Mouse (Mus musculus) neural tube, embryonic 11.5 days (tissue): ENCODE results near the gene Rarg. TPM values are rescaled to one million over a fixed set of nuclear protein-coding genes. Genes with fewer than 3 reads are reported as not detected.

Source experiments
- ATAC-seq: fragments of 200-750 bp; cut with Nextera tagmentation; 2 replicates; pipeline ENCODE4 v1.8.0; 2017; ENCODE audit warnings: moderate number of reproducible peaks, mild to moderate bottlenecking, moderate TSS enrichment, moderate library complexity; ENCODE audit not compliant: insufficient read depth, low FRiP score, low TSS enrichment
- DNase-seq: peaks from one replicate; pipeline ENCODE4 v3.0.0-alpha.2; 2015; ENCODE audit warnings: low spot score
- H3K27ac ChIP-seq: fragments of 300-500 bp; sonication (generic); 2 replicates; pipeline ENCODE4 v1.5.1; 2014; ENCODE audit warnings: low read depth, mild to moderate bottlenecking, low read length
- H3K27me3 ChIP-seq: fragments of 300-500 bp; sonication (generic); 2 replicates; pipeline ENCODE4 v1.6.1; 2014; ENCODE audit warnings: mild to moderate bottlenecking, low read length, mixed read lengths; ENCODE audit not compliant: control insufficient read depth, insufficient read depth
- H3K36me3 ChIP-seq: fragments of 300-500 bp; sonication (generic); 2 replicates; pipeline ENCODE4 v1.6.1; 2014; ENCODE audit warnings: mild to moderate bottlenecking, low read length, moderate library complexity, mixed read lengths; ENCODE audit not compliant: control insufficient read depth, insufficient read depth
- H3K4me1 ChIP-seq: fragments of 300-500 bp; sonication (generic); 2 replicates; pipeline ENCODE4 v1.6.1; 2014; ENCODE audit warnings: low read length, mixed read lengths; ENCODE audit not compliant: control insufficient read depth, insufficient read depth
- H3K4me2 ChIP-seq: fragments of 300-500 bp; sonication (generic); 2 replicates; pipeline ENCODE4 v1.6.1; 2014; ENCODE audit warnings: low read depth, mild to moderate bottlenecking, moderate library complexity
- H3K4me3 ChIP-seq: fragments of 300-500 bp; sonication (generic); 2 replicates; pipeline ENCODE4 v1.5.1; 2014; ENCODE audit warnings: low read depth, low read length
- H3K9ac ChIP-seq: fragments of 300-500 bp; sonication (generic); 2 replicates; pipeline ENCODE4 v1.6.1; 2014; ENCODE audit warnings: mild to moderate bottlenecking, low read length
- H3K9me3 ChIP-seq: fragments of 300-500 bp; sonication (generic); 2 replicates; pipeline ENCODE4 v1.6.1; 2016; ENCODE audit warnings: low read length; ENCODE audit not compliant: control insufficient read depth
- WGBS: fragments of 180-500 bp; shearing (Covaris S2); extraction: QIAGEN DNeasy Blood & Tissue Kit; methylation state at CpG from one replicate; pipeline ENCODE4 v1.1.7; 2014; 5-methylcytosine and 5-hydroxymethylcytosine counted together
- polyA plus RNA-seq: library from polyadenylated mRNA; unstranded; fragments of >200 nt; fragmentation: Nextera tagmentation; extraction: Ambion mirVana; gene quantifications from 2 replicates; pipeline ENCODE4 v1.2.1, GENCODE M21; 2014

The Rarg gene
- polyA plus RNA-seq, 1 experiment from 2014 or later: 24.0 TPM

DNA sequence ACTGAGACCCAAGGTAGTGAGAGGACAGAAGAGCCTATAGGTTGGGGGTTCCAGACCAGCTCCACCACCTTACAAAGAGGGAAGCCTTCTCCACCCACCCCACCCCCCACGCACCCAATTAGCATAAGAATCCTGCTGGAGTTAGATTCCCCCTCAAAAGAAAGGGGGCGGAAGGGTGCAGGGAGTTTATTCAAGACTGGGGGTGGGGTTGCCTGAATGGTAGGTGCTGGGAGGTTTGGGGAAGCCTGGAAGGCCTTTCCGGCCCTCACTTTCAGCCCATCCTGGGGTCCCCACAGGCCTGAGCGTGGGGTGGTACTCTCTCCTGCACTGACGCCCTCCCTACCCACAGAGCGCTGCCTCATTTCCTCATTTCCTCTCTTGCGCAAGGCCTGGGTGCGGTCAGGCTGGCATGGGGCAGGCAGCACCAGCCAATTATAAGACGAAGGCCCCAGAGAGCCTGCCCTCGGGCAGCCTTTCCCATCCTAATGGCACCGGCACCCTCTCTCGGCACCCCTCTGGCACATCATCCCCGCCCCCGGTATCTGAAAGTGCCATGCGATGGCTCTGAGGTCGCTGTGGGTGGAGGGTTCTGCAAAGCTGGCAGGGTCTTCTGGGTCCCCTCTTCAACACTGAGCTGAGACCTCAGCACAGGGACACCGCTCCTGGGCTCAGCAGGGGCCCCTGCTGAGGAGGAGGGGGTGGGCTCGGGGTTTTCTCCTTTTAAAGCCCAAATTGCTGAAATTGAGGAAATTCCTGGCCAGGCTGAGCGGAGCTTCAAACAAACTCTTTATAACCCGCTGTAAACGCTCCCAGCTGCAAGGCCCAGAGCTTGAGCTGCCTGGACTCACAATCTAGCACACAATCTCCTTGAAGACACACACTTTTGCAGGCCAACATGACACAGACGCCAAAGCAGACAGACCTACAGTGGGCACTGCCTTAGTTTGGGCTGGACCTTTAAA is 13.8 kb downstream of the Rarg start:
- no peak overlapping the region; the same call in 1 of the 2 replicates for H3K9ac ChIP-seq
- no peak for DNase-seq

DNA sequence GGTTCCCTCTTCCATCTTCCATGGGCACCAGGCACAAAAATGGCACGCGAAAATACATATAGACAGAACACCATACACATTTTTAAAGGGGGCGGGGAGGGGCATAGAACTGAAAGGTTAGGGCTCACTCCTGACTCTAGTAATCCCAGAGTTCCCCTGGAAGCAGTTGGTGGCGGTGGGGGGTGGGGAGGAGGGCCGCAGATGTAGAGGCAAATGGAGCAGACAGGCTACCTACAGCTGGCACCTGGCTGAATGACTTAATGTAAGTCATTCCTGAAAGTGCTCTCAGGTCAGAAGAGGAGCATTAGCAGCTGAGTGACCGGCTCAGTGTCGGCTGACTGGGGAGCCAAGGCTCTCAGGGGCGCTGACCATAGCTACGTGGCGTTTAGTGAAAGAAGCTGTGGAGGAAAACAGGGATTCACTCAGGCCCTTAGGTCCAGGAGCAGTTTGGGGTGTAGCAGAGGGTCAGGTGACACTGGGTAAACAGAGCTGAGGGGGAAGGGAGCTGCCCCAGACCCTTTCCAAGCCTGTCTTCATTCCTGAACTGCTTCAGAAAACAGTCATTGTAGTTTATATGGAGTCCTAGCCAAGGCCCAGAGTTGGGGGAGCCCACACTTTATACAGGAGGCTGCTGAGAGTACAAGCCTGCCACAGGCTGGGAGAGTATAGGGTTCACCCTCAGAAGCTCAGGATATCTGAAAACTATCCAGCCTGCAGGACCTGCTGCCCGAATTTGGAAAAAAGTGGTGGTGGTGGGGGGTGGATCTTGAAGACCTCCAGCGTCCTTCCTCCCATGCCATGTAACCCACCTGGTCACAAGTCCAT is 14.7 kb downstream of the Rarg start:
- Histone ChIP-seq H3K9me3 (no peaks in the 10 kb centered on the region), H3K4me2 (no peak overlapping the region), H3K36me3 (no peaks in the 10 kb centered on the region), H3K4me3 (no peak overlapping the region), H3K9ac (no peak overlapping the region), H3K27ac (no peak overlapping the region), H3K4me1 (peaks cover 22% of the 10 kb centered on the region), H3K27me3 (peaks cover 17% of the 10 kb centered on the region)
- 23% methylated on average over 12 of the region's 12 CpGs for WGBS
- DNase-seq: no peak
- no peak for ATAC-seq

More for the DNA sequence above, 13.8 kb downstream of the Rarg start:
- Histone ChIP-seq H3K4me1 (peaks cover 25% of the 10 kb centered on the region), H3K4me3 (0 out of 2 replicates have a peak overlapping the region, but pooled peaks have one; percentile 8), H3K36me3 (no peaks in the 10 kb centered on the region), H3K4me2 (peak overlapping the region; percentile 34), H3K27me3 (peaks cover 17% of the 10 kb centered on the region), H3K9me3 (no peaks in the 10 kb centered on the region), H3K27ac (no peak overlapping the region)
- WGBS: 9% methylated on average over 22 of the region's 22 CpGs
- no peak for ATAC-seq

DNA sequence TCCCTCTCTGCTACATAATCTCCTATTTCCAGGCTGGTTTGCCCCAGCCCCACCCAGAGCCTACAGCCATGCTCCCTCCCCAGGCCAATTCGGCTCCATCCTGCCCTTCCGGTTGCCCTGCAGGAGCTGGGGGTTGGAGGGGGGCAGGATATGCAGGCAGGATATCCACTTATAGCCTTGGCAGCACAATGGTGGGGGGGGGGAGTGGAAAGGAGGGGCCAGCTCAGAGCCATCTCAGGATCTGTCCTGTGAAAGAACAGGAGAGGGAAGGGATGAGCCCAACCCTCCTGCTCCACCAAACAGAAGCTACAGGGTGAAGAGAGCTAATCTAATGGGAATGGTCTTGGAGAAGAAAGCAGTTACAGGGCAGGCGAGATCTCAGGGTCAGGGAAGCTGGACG is 16.7 kb downstream of the Rarg start:
- Histone ChIP-seq H3K27ac (no peak overlapping the region), H3K4me1 (peaks cover 22% of the 10 kb centered on the region), H3K4me3 (no peak overlapping the region), H3K9me3 (no peaks in the 10 kb centered on the region), H3K27me3 (peaks cover 17% of the 10 kb centered on the region), H3K4me2 (no peak overlapping the region), H3K9ac (no peak overlapping the region), H3K36me3 (no peaks in the 10 kb centered on the region)
- no peak for ATAC-seq
- no peak for DNase-seq
- 89% methylated on average over 4 of the region's 4 CpGs for WGBS

DNA sequence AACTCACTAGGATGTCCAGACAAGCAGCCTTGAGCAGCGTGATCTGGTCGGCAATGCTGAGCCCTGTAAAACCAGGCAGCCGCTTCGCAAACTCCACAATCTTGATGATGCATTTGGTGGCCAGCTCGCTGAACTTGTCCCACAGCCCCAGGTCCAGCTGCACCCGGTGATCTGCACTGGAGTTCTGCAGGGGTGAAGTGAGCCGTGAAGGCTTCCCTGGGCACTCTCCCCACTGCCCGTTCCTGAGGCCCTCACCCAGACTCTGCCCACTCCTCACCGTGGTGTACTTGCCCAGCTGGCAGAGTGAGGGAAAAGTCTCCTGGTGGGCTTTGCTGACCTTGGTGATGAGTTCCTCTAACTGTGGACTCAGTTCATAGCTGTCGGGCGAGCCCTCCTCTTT is 17.5 kb downstream of the Rarg start:
- Histone ChIP-seq H3K9ac (no peak overlapping the region), H3K4me1 (peaks cover 16% of the 10 kb centered on the region), H3K36me3 (no peaks in the 10 kb centered on the region), H3K4me3 (no peak overlapping the region), H3K4me2 (no peak overlapping the region), H3K27ac (no peak overlapping the region), H3K27me3 (peaks cover 9% of the 10 kb centered on the region; the same call in 1 of the 2 replicates), H3K9me3 (no peaks in the 10 kb centered on the region)
- WGBS: 82% methylated on average over 11 of the region's 11 CpGs
- DNase-seq: no peak
- no peak for ATAC-seq

DNA sequence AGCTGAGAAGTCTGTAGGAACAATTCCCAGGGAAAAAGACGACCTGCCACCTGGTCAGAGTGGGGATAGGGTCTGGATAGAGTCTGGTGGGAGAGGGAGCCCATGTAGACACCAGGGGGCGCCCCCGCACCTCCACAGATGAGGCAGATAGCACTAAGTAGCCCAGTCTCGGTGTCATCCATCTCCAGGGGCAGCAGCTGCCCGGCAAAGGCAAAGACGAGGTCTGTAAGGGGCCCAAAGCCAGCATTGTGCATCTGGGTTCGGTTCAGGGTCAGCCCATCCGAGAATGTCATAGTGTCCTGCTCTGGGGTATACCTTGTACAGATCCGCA is 18.1 kb downstream of the Rarg start:
- Histone ChIP-seq H3K4me2 (no peak overlapping the region), H3K27me3 (0 out of 2 replicates have a peak, but pooled peaks cover 6% of the 10 kb centered on the region), H3K27ac (no peak overlapping the region), H3K4me1 (peaks cover 14% of the 10 kb centered on the region), H3K9ac (no peak overlapping the region), H3K9me3 (no peaks in the 10 kb centered on the region), H3K36me3 (no peaks in the 10 kb centered on the region), H3K4me3 (no peak overlapping the region)
- DNase-seq (peak; percentile 88), ATAC-seq (peak; percentile 76)
- WGBS: 14% methylated on average over 9 of the region's 9 CpGs

DNA sequence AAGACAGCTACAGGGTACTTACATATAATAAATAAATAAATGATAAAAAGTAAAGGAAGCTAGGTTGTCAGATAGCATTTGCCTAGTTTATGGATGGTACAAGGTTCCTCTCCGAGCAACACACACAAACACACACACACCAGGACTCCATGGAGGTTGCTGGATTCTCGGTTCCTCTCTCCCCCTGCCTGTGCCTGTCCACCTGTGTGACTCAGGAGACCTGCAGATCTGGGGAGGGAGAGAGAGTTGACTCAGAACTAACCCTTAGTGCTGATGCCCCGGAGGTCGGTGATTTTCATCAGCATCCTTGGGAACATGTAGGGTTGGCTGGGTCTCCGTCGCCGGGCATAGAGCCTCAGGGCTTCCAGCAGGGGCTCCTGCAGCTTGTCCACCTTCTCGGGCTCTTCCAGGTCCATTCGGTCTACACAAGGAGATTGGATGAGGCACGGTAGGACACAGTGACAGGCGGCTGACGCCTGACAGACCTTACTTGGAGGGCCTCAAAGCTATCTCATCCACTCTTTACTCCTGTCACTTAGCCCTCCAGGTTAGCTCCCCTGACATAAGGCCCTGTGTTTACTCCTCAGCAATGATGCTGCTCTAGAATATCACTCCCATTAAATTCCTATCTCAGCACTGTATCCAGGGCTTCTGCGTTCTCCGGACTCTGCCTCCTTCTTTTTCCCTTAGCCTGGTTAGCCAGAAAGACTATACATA is 18.6 kb downstream of the Rarg start:
- Histone ChIP-seq H3K27me3 (0 out of 2 replicates have a peak, but pooled peaks cover under 1% of the 10 kb centered on the region), H3K9me3 (no peaks in the 10 kb centered on the region), H3K4me3 (no peak overlapping the region), H3K36me3 (no peaks in the 10 kb centered on the region), H3K4me1 (peaks cover 9% of the 10 kb centered on the region), H3K9ac (no peak overlapping the region), H3K27ac (no peak overlapping the region), H3K4me2 (no peak overlapping the region)
- DNase-seq (no peak), ATAC-seq (no peak)
- WGBS: 89% methylated on average over 14 of the region's 14 CpGs

DNA sequence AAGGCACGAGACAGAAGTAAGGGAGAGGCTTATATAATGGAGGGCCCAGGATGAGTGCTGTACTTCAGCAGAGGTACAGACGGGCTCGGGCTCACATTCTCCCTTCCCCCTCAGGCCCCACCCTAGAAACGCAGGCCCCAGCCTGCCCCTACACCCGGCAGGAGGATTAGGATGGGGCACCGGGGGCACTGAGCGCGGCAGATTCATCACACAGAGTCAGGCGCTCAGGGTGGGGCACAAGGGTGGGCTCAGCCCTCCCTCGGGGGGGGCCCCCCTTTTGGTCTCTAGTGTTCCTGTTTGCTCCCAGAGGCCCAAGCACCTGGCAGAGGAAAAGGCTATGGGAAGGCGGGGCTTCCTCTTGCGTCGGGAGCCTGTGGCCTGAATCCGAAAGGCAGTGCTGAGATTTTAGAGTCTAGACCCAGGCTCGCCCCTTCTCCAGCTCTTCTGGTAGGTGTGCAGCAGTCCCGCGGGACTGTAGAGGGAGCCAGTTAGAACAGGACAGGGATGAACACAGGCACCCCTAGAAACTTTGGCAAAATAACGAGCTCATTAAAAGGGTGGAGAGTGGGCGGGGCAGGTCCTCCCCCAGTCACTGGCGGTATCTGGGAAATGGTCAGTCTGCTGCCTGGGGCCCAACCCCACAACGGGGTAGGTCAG is 21.8 kb downstream of the Rarg start:
- no peak overlapping the region for H3K27ac ChIP-seq
- DNase-seq (no peak), ATAC-seq (no peak)
- H3K4me1 ChIP-seq: no peaks in the 10 kb centered on the region
- H3K4me3 ChIP-seq: no peak overlapping the region
- no peaks in the 10 kb centered on the region for H3K27me3 ChIP-seq
- no peak overlapping the region for H3K4me2 ChIP-seq
- 42% methylated on average over 21 of the region's 21 CpGs for WGBS
- no peak overlapping the region for H3K9ac ChIP-seq
- no peaks in the 10 kb centered on the region for H3K9me3 ChIP-seq
- no peaks in the 10 kb centered on the region for H3K36me3 ChIP-seq

DNA sequence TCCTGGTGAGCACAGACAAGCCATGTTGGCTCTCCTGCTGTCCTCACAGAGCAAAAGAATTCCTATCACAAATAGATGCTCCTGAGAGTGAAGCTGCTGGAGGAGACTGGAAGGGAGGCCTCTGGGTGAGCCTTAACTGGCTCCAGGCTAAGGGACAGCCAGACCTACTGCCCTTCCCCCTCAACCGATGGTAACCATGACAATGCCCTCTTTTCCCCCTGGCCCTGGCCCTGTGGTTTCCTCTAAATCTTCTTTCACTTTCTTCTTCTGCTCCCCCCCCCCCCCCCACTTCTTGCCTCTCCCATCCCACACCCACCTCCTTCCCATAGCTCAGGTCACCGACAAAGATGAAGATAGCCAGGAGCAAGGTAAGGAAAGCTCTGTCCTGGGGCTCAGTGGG is 23.4 kb downstream of the Rarg start:
- no peaks in the 10 kb centered on the region for H3K4me1 ChIP-seq
- no peak for ATAC-seq
- H3K27ac ChIP-seq: no peak overlapping the region
- H3K27me3 ChIP-seq: no peaks in the 10 kb centered on the region
- H3K9ac ChIP-seq: no peak overlapping the region
- WGBS: 39% methylated on average over 2 of the region's 2 CpGs
- H3K4me3 ChIP-seq: no peak overlapping the region
- H3K4me2 ChIP-seq: no peak overlapping the region
- no peaks in the 10 kb centered on the region for H3K36me3 ChIP-seq
- no peaks in the 10 kb centered on the region for H3K9me3 ChIP-seq
- DNase-seq: no peak
